Mouse (Mus musculus): ENCODE data around the gene Vstm5.

GRCm38 (mm10) chr9:15302881-15303280, 64.0 kb downstream of the Vstm5 start:
- TF ChIP-seq CTCF (IDR thresholded peaks at IDR 0.05; ENCODE audit: insufficient read depth, low read depth, low read length) (no peak), POLR2A (IDR thresholded peaks at IDR 0.05; ENCODE audit: insufficient read depth, low read depth, low read length) (no peak)

All from olfactory bulb, adult 2 months (tissue).